Mouse (Mus musculus): ENCODE results near the gene Sohlh1. TPM values are rescaled to one million over a fixed set of nuclear protein-coding genes. Genes with fewer than 3 reads are reported as not detected.

The Sohlh1 gene
- polyA plus RNA-seq (2012; rRNA removed): not detected in 2 replicates

DNA sequence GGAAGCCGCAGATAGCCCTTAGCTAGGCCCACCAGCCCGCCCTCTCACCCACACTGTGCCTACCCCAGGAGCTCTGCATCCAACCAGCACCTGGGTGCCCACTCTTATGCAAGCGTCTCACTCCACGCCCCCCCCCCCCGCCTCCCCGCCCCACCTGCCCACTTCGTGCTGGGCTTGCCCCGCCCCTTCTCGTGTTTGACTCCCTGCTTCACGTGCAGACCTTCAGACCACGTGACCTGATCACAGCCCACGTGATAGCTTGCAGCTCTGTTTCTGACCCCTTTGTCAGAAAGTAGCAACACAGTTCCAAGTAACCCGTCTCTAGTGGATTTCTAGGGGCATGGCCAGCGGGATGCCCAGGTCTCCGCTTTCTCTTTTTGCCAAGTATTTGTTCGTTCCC lies at the start of gene Sohlh1:
TSS of gene Sohlh1 (minus strand) at position 23 of the 400 bp plus-strand sequence.

DNA sequence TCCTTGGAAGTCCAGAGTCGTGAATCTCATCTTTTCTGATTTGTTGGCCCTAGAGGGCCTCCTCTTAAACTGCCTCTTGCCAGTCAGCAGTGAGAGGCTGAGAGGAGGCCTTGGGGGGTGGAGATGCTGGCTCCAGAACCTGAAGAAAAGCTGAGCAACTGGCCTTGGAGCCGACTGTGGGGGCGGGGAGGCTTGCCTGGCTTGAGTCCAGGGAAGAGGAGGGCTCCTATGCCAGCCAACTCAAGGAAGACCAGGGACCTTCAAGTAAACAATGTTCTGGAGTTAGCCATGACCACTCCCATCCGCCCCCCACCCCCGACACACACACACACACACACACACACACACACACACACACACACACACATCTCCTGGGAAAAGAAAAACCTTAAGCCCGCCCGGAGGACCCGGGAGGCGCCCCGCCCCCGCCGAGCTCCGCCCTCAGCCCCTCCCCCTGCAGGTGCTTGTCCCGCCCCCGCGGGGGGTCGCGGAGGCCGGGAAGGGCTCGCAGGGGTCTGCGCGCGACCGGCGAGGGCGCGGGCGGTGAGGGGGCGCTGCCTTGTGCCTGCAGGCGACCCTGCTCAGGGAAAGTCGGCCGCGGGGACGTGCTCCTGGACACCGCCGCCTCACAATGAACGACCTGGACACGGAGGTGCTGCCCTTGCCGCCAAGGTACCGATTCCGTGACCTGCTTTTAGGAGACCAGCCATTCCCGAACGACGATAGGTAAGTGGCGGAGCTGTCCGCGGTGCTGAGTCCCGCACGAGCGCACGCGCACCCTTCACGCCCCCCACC lies 16.5 kb upstream of the Sohlh1 start, which contains the start of gene Kcnt1:
TSS of gene Kcnt1 (plus strand) at position 398 of the 795 bp plus-strand sequence.

DNA sequence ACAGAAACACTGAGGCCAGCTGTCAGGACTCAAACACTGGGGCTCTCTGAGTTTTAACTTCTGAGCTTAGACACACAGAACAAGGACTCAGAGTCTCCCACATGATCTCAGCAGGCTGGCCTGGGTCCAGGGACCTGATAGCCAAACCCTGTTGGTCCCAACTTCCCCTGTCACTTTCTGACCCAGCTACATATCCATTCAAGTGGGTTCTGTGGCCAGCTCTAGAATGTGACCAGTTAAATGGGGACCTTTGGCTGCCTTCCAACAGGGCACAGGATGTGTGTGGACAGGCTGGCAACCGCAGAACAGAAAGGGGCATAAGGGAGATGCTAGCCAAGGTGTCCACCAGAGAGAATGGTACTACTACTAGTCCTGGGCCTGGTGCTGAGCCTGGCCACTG lies 24.2 kb downstream of the Sohlh1 start, which contains the start of gene Lcn9:
TSS of gene Lcn9 (plus strand) at position 348 of the 400 bp plus-strand sequence.

DNA sequence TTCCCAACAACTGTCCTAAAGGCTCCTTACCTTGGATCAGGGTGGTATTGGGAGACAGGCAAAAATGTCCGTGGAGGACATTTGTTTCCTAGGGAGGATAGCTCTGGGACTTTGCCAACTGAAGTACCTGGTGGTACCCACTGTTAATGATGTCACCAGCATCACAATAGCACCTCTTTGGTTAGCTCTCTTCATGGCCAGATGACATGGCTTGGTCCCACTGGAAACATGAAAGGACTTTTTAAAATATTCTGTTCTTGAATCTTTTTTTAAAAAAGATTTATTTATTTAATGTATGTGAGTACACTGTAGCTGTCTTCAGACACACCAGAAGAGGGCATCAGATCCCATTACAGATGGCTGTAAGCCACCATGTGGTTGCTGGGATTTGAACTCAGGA lies 31.3 kb downstream of the Sohlh1 start, which contains the start of gene Glt6d1:
TSS of gene Glt6d1 (minus strand) at position 101 of the 400 bp plus-strand sequence.

Other genes starting within 250 kb of the Sohlh1 start
- 17.2 and 22.1 TPM in 2 replicates for gene Rabl6, start 238.7 kb downstream of the Sohlh1 start, polyA plus RNA-seq (2012; rRNA removed)
- not detected in 2 replicates for gene Ccdc183, start 229.6 kb downstream of the Sohlh1 start, polyA plus RNA-seq (2012; rRNA removed)
- 23.0 and 24.3 TPM in 2 replicates for gene Tmem141, start 225.2 kb downstream of the Sohlh1 start, polyA plus RNA-seq (2012; rRNA removed)
- 84.3 and 88.2 TPM in 2 replicates for gene Fcna, start 219.2 kb downstream of the Sohlh1 start, polyA plus RNA-seq (2012; rRNA removed)
- gene Lcn8, start 194.1 kb downstream of the Sohlh1 start, polyA plus RNA-seq (2012; rRNA removed): not detected in 2 replicates
- not detected in 2 replicates for gene Lcn5, start 189.3 kb downstream of the Sohlh1 start, polyA plus RNA-seq (2012; rRNA removed)
- not detected in 2 replicates for gene Lcn6, start 170.5 kb downstream of the Sohlh1 start, polyA plus RNA-seq (2012; rRNA removed)
- gene Lcn10, start 164.5 kb downstream of the Sohlh1 start, polyA plus RNA-seq (2012; rRNA removed): not detected in 2 replicates
- not detected in 2 replicates for gene Obp2a, start 147.2 kb downstream of the Sohlh1 start, polyA plus RNA-seq (2012; rRNA removed)
- gene Bmyc, start 140.5 kb downstream of the Sohlh1 start, polyA plus RNA-seq (2012; rRNA removed): 4.9 and 5.3 TPM in 2 replicates
- not detected in 2 replicates for gene Obp2b, start 110.2 kb downstream of the Sohlh1 start, polyA plus RNA-seq (2012; rRNA removed)
- not detected in 2 replicates for gene Lcn3, start 81.7 kb downstream of the Sohlh1 start, polyA plus RNA-seq (2012; rRNA removed)
- not detected in 2 replicates for gene Lcn11, start 70.2 kb downstream of the Sohlh1 start, polyA plus RNA-seq (2012; rRNA removed)
- not detected in 2 replicates for gene Gm13539, start 65.0 kb downstream of the Sohlh1 start, polyA plus RNA-seq (2012; rRNA removed)
- gene Glt6d1, start 31.4 kb downstream of the Sohlh1 start, polyA plus RNA-seq (2012; rRNA removed): not detected in 2 replicates
- gene Lcn9, start 24.1 kb downstream of the Sohlh1 start, polyA plus RNA-seq (2012; rRNA removed): not detected in 2 replicates
- gene Kcnt1, start 16.5 kb upstream of the Sohlh1 start, polyA plus RNA-seq (2012; rRNA removed): 0.17 and 0.23 TPM in 2 replicates
- gene Camsap1, start 136.0 kb upstream of the Sohlh1 start, polyA plus RNA-seq (2012; rRNA removed): 1.7 and 2.0 TPM in 2 replicates
- gene Ubac1, start 174.5 kb upstream of the Sohlh1 start, polyA plus RNA-seq (2012; rRNA removed): 142 and 147 TPM in 2 replicates